Mouse (Mus musculus): ENCODE data around the gene Ttll11.

Gene Ttll11

GRCm38 (mm10) chr2:35858281-35858680 lies 121.4 kb downstream of the Ttll11 start:
- DNase-seq (ENCODE audit: low read depth, low spot score) = no peak

GRCm38 (mm10) chr2:35856901-35857300 lies 122.8 kb downstream of the Ttll11 start:
- DNase-seq (ENCODE audit: low read depth, low spot score) = no peak

- DNase-seq (ENCODE audit: low read depth, low spot score) = no peak
Measured at GRCm38 (mm10) chr2:35854877-35855276, 124.8 kb downstream of the Ttll11 start.

- no peak for DNase-seq (ENCODE audit: low read depth, low spot score)
Measured at GRCm38 (mm10) chr2:35852971-35853370, 126.7 kb downstream of the Ttll11 start.

- no peak for DNase-seq (ENCODE audit: low read depth, low spot score)
Measured at GRCm38 (mm10) chr2:35852164-35852509, 127.6 kb downstream of the Ttll11 start.

- DNase-seq (ENCODE audit: low read depth, low spot score) = no peak
Measured at GRCm38 (mm10) chr2:35851420-35852163, 128.1 kb downstream of the Ttll11 start.

GRCm38 (mm10) chr2:35849632-35850230 lies 130.0 kb downstream of the Ttll11 start:
- DNase-seq (ENCODE audit: low read depth, low spot score) = no peak

GRCm38 (mm10) chr2:35845611-35846504 lies 133.9 kb downstream of the Ttll11 start:
- DNase-seq (ENCODE audit: low read depth, low spot score) = no peak

GRCm38 (mm10) chr2:35843896-35844690 lies 135.6 kb downstream of the Ttll11 start:
- DNase-seq (ENCODE audit: low read depth, low spot score) = no peak

GRCm38 (mm10) chr2:35842780-35843474 lies 136.8 kb downstream of the Ttll11 start:
- DNase-seq (ENCODE audit: low read depth, low spot score) = no peak

- DNase-seq (ENCODE audit: low read depth, low spot score) = no peak
Measured at GRCm38 (mm10) chr2:35841841-35842420, 137.8 kb downstream of the Ttll11 start.

GRCm38 (mm10) chr2:35840956-35841816 lies 138.5 kb downstream of the Ttll11 start:
- DNase-seq (ENCODE audit: low read depth, low spot score) = peak; percentile 10

GRCm38 (mm10) chr2:35838751-35839479 lies 140.8 kb downstream of the Ttll11 start:
- no peak for DNase-seq (ENCODE audit: low read depth, low spot score)

- no peak for DNase-seq (ENCODE audit: low read depth, low spot score)
Measured at GRCm38 (mm10) chr2:35834198-35834913, 145.4 kb downstream of the Ttll11 start.

- DNase-seq (ENCODE audit: low read depth, low spot score) = no peak
Measured at GRCm38 (mm10) chr2:35833546-35833945, 146.2 kb downstream of the Ttll11 start.

GRCm38 (mm10) chr2:35832742-35833425 lies 146.8 kb downstream of the Ttll11 start:
- no peak for DNase-seq (ENCODE audit: low read depth, low spot score)

GRCm38 (mm10) chr2:35831904-35832581 lies 147.7 kb downstream of the Ttll11 start:
- DNase-seq (ENCODE audit: low read depth, low spot score) = no peak

All from CD4-positive helper T cell, adult 2 months (primary cell).